Mouse (Mus musculus) megakaryocyte, embryonic 14.5 days (primary cell): ENCODE data around the gene Zbed3.

Source experiments
- FLI1 ChIP-seq: IDR thresholded peaks from 2 replicates; pipeline ENCODE4 v1.6.1; 2012; ENCODE audit warnings: low read length, inconsistent platforms, mixed read lengths
- GATA1 ChIP-seq: IDR thresholded peaks from 3 replicates; pipeline ENCODE4 v1.6.1; 2012; ENCODE audit warnings: mixed read lengths, low read length, inconsistent platforms, borderline replicate concordance

- TF ChIP-seq GATA1 (no peak), FLI1 (no peak)
These were observed at the start of gene Zbed3 for GRCm38 (mm10) chr13:95323400-95323799.
